Mouse (Mus musculus): ENCODE results near the gene Cdca8. TPM values are rescaled to one million over a fixed set of nuclear protein-coding genes. Genes with fewer than 3 reads are reported as not detected.

Cdca8 gene
- polyA plus RNA-seq, 1 experiment from 2014 or later, result 136 TPM

DNA sequence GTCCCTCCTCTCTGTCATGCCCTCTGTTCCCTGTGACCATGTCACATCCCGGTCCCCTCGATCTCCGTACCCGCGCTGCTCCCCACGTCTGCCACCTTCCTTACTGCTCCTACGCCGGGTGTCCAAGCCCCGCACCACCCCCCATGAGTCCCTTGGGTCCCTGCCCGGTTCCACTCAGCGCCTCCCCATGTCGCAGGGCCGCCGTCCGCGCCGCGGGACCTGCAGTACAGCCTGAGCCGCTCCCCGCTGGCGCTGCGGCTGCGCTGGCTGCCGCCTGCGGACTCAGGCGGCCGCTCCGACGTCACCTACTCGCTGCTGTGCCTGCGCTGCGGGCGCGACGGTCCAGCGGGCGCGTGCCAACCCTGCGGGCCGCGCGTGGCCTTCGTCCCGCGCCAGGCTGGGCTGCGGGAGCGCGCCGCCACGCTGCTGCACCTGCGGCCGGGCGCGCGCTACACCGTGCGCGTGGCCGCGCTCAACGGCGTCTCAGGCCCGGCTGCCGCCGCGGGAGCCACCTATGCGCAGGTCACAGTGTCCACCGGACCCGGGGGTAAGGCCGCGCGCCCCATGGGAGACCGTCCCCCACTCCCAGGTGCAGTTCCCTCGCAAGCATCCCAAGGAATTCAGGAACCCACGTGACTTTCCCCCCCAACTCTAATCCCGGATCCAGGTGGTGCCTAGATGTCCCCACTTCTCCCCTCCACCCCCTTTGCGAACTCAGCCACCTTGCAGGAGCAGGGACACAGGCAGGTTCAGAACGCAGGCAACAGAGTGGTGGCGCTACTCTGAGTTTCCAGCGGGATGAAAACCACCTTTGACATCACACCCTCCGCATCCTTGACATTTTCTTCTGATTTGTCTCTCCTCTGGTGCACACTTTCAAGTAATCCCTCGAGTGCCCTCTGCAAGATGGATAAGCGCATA is 44.3 kb downstream of the Cdca8 start:
- no peak for ATAC-seq (replicated peaks; ENCODE audit: insufficient number of reproducible peaks, low FRiP score, low TSS enrichment)
- Histone ChIP-seq H3K27me3 (ENCODE audit: control insufficient read depth, insufficient read depth, low read length) (peaks cover 76% of the 10 kb centered on the region), H3K9ac (ENCODE audit: low read depth, low read length) (no peak overlapping the region), H3K4me2 (peak overlapping the region; percentile 87), H3K4me3 (ENCODE audit: low read depth, low read length) (peak overlapping the region; percentile 48), H3K36me3 (ENCODE audit: control insufficient read depth, insufficient read depth, low read length) (no peaks in the 10 kb centered on the region), H3K4me1 (ENCODE audit: control insufficient read depth, insufficient read depth, low read length) (peaks cover 7% of the 10 kb centered on the region; the same call in 1 of the 2 replicates), H3K27ac (ENCODE audit: low read depth, low read length) (no peak overlapping the region), H3K9me3 (replicated peaks; ENCODE audit: control insufficient read depth, low read length) (no peaks in the 10 kb centered on the region)
- 2% methylated on average over 83 of the region's 83 CpGs for WGBS (ENCODE audit: insufficient replicate concordance)

GRCm38 (mm10) chr4:124893769-124894168 is 45.3 kb downstream of the Cdca8 start:
- Histone ChIP-seq H3K36me3 (ENCODE audit: control insufficient read depth, insufficient read depth, low read length) (no peaks in the 10 kb centered on the region), H3K27ac (ENCODE audit: low read depth, low read length) (no peak overlapping the region), H3K9me3 (replicated peaks; ENCODE audit: control insufficient read depth, low read length) (no peaks in the 10 kb centered on the region), H3K4me3 (ENCODE audit: low read depth, low read length) (no peak overlapping the region), H3K9ac (ENCODE audit: low read depth, low read length) (no peak overlapping the region), H3K27me3 (ENCODE audit: control insufficient read depth, insufficient read depth, low read length) (peaks cover 70% of the 10 kb centered on the region), H3K4me2 (no peak overlapping the region), H3K4me1 (ENCODE audit: control insufficient read depth, insufficient read depth, low read length) (peaks cover 7% of the 10 kb centered on the region; the same call in 1 of the 2 replicates)
- 39% methylated on average over 6 of the region's 6 CpGs for WGBS (ENCODE audit: insufficient replicate concordance)
- ATAC-seq (replicated peaks; ENCODE audit: insufficient number of reproducible peaks, low FRiP score, low TSS enrichment), result no peak

DNA sequence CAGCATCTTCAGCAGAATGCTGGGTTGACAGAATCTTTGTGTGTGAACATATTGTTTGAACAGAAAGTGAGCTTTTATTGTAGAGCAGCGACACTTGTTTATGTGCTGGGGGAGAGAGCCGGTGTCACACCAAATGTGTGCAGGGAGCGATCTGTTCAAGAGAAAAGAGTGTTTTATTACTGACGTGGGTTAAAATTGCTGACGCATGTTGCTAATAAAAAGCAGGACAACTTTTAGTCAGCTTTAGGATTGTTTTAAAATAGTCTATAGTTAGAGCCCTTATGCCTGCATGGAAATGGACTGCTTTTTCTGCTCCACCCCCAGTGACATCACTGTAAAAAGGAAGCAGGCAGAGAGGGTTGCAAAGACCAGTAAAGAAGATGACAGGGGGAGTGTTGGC is 48.3 kb downstream of the Cdca8 start:
- Histone ChIP-seq H3K9me3 (replicated peaks; ENCODE audit: control insufficient read depth, low read length) (no peaks in the 10 kb centered on the region), H3K27me3 (ENCODE audit: control insufficient read depth, insufficient read depth, low read length) (peaks cover 74% of the 10 kb centered on the region), H3K4me3 (ENCODE audit: low read depth, low read length) (no peak overlapping the region), H3K27ac (ENCODE audit: low read depth, low read length) (no peak overlapping the region), H3K36me3 (ENCODE audit: control insufficient read depth, insufficient read depth, low read length) (no peaks in the 10 kb centered on the region), H3K4me1 (ENCODE audit: control insufficient read depth, insufficient read depth, low read length) (peaks cover 7% of the 10 kb centered on the region; the same call in 1 of the 2 replicates), H3K4me2 (no peak overlapping the region), H3K9ac (ENCODE audit: low read depth, low read length) (no peak overlapping the region)
- ATAC-seq (replicated peaks; ENCODE audit: insufficient number of reproducible peaks, low FRiP score, low TSS enrichment), result no peak
- WGBS (ENCODE audit: insufficient replicate concordance), result 74% methylated on average over 5 of the region's 5 CpGs

- peaks cover 72% of the 10 kb centered on the region for H3K27me3 ChIP-seq (ENCODE audit: control insufficient read depth, insufficient read depth, low read length)
- no peak for ATAC-seq (replicated peaks; ENCODE audit: insufficient number of reproducible peaks, low FRiP score, low TSS enrichment)
- H3K27ac ChIP-seq (ENCODE audit: low read depth, low read length), result no peak overlapping the region
- no peaks in the 10 kb centered on the region for H3K36me3 ChIP-seq (ENCODE audit: control insufficient read depth, insufficient read depth, low read length)
- 93% methylated on average over 2 of the region's 2 CpGs for WGBS (ENCODE audit: insufficient replicate concordance)
- no peak overlapping the region for H3K4me3 ChIP-seq (ENCODE audit: low read depth, low read length)
- no peak overlapping the region for H3K4me2 ChIP-seq
- H3K9ac ChIP-seq (ENCODE audit: low read depth, low read length), result no peak overlapping the region
- H3K9me3 ChIP-seq (replicated peaks; ENCODE audit: control insufficient read depth, low read length), result no peaks in the 10 kb centered on the region
- H3K4me1 ChIP-seq (ENCODE audit: control insufficient read depth, insufficient read depth, low read length), result peaks cover 5% of the 10 kb centered on the region; the same call in 1 of the 2 replicates
Observed at GRCm38 (mm10) chr4:124889935-124890334, 49.2 kb downstream of the Cdca8 start.

DNA sequence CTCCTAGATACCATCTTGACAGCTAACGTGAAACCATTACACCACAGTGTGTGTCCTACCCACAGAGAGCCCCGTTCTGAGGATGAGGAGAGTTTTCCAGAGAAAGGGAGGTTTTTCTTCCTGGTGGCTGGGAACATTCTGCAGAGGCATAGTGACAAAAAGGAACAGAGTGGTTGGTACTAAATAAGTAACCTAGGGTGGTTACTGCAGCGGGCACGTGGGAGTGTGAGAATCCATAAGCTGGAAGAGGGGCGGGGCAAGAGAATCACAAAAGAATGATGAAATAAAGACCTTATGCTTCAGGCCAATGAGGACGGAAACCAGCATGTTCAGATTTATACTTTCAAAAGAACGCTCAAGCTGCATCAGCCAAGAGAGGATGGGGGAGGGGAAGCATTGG is 50.4 kb downstream of the Cdca8 start:
- no peak for ATAC-seq (replicated peaks; ENCODE audit: insufficient number of reproducible peaks, low FRiP score, low TSS enrichment)
- H3K36me3 ChIP-seq (ENCODE audit: control insufficient read depth, insufficient read depth, low read length), result no peaks in the 10 kb centered on the region
- WGBS (ENCODE audit: insufficient replicate concordance), result 65% methylated on average over 7 of the region's 7 CpGs
- no peak overlapping the region for H3K27ac ChIP-seq (ENCODE audit: low read depth, low read length)
- H3K9ac ChIP-seq (ENCODE audit: low read depth, low read length), result no peak overlapping the region
- H3K9me3 ChIP-seq (replicated peaks; ENCODE audit: control insufficient read depth, low read length), result no peaks in the 10 kb centered on the region
- H3K4me1 ChIP-seq (ENCODE audit: control insufficient read depth, insufficient read depth, low read length), result no peaks in the 10 kb centered on the region
- no peak overlapping the region for H3K4me3 ChIP-seq (ENCODE audit: low read depth, low read length)
- H3K4me2 ChIP-seq, result no peak overlapping the region
- H3K27me3 ChIP-seq (ENCODE audit: control insufficient read depth, insufficient read depth, low read length), result peaks cover 68% of the 10 kb centered on the region

DNA sequence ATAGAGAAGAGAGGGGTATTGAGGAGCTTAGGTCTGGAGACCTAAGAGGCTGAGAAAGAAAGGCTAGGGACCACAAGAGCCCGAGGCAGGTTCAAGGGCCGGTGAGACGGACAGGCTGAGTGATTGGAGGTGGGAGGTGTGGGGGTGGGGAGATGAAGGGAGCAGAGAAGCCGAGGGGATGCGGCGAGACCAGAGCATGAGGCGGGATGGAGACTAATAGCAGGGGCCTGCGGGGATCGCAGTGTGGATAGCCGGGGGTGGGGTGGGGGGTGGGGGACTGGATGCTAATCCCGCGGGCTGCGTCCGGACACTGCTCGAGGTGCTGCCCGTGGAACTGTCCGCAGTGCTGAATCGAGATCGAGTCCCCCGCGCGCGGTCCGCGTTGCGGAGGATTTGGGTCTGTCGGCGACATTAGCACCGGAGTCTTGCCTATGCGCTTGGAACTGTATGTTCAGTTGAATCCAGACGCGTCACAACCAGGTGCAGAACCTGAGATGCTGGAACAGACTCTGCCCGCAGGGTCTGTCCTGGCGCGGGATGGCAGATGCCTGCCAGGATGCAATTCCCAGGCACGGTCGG is 56.9 kb downstream of the Cdca8 start:
- no peak overlapping the region for H3K27ac ChIP-seq (ENCODE audit: low read depth, low read length)
- no peak overlapping the region; the same call in 1 of the 2 replicates for H3K4me3 ChIP-seq (ENCODE audit: low read depth, low read length)
- 0 out of 2 replicates have a peak, but pooled peaks have one; percentile 22 for ATAC-seq (replicated peaks; ENCODE audit: insufficient number of reproducible peaks, low FRiP score, low TSS enrichment)
- WGBS (ENCODE audit: insufficient replicate concordance), result 1% methylated on average over 37 of the region's 37 CpGs
- peak overlapping the region; percentile 63 for H3K4me2 ChIP-seq
- peaks cover 7% of the 10 kb centered on the region; the same call in 1 of the 2 replicates for H3K4me1 ChIP-seq (ENCODE audit: control insufficient read depth, insufficient read depth, low read length)
- no peaks in the 10 kb centered on the region for H3K36me3 ChIP-seq (ENCODE audit: control insufficient read depth, insufficient read depth, low read length)
- no peak overlapping the region for H3K9ac ChIP-seq (ENCODE audit: low read depth, low read length)
- peaks cover 68% of the 10 kb centered on the region for H3K27me3 ChIP-seq (ENCODE audit: control insufficient read depth, insufficient read depth, low read length)
- H3K9me3 ChIP-seq (replicated peaks; ENCODE audit: control insufficient read depth, low read length), result peaks cover 3% of the 10 kb centered on the region; the same call in 1 of the 2 replicates

GRCm38 (mm10) chr4:124881341-124881908 is 57.7 kb downstream of the Cdca8 start:
- H3K9ac ChIP-seq (ENCODE audit: low read depth, low read length), result no peak overlapping the region
- peaks cover 7% of the 10 kb centered on the region; the same call in 1 of the 2 replicates for H3K4me1 ChIP-seq (ENCODE audit: control insufficient read depth, insufficient read depth, low read length)
- peaks cover 66% of the 10 kb centered on the region for H3K27me3 ChIP-seq (ENCODE audit: control insufficient read depth, insufficient read depth, low read length)
- H3K9me3 ChIP-seq (replicated peaks; ENCODE audit: control insufficient read depth, low read length), result peaks cover 3% of the 10 kb centered on the region; the same call in 1 of the 2 replicates
- WGBS (ENCODE audit: insufficient replicate concordance), result 0% methylated on average over 37 of the region's 37 CpGs
- peak overlapping the region; percentile 63 for H3K4me2 ChIP-seq
- no peaks in the 10 kb centered on the region for H3K36me3 ChIP-seq (ENCODE audit: control insufficient read depth, insufficient read depth, low read length)
- H3K27ac ChIP-seq (ENCODE audit: low read depth, low read length), result no peak overlapping the region
- H3K4me3 ChIP-seq (ENCODE audit: low read depth, low read length), result peak overlapping the region; percentile 32
- ATAC-seq (replicated peaks; ENCODE audit: insufficient number of reproducible peaks, low FRiP score, low TSS enrichment), result peak; percentile 47; the same call in 1 of the 2 replicates

DNA sequence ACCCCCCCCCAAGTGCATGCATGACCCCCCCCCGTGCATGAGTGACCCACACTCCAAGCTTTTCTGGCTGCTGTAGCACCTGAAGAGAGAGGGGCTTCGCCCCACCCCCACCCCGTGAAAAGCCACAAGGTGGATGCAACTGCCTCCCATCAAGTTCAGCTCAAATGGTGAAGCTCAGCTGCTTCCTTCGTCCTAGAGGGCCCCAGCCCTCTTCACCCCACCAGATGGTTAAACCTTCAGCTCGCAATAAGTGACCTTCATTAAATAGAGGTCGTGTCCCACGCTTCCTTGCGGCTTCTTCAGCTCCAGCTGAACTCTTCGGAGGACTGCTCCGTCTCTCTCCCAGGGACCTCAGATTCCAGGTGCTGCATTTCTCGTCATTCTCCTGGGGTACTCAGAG is 58.5 kb downstream of the Cdca8 start, which contains the start of gene Epha10:
TSS of gene Epha10 (plus strand) at position 301 of the 400 bp plus-strand sequence.
- Histone ChIP-seq H3K27ac (ENCODE audit: low read depth, low read length) (no peak within 1 kb of the TSS), H3K36me3 (ENCODE audit: control insufficient read depth, insufficient read depth, low read length) (no peaks in the 10 kb centered on the region), H3K4me1 (ENCODE audit: control insufficient read depth, insufficient read depth, low read length) (peaks cover 7% of the 10 kb centered on the region; the same call in 1 of the 2 replicates), H3K4me2 (peak within 1 kb of the TSS; percentile 63), H3K9ac (ENCODE audit: low read depth, low read length) (no peak within 1 kb of the TSS), H3K27me3 (ENCODE audit: control insufficient read depth, insufficient read depth, low read length) (peaks cover 59% of the 10 kb centered on the region), H3K4me3 (ENCODE audit: low read depth, low read length) (peak within 1 kb of the TSS; percentile 32), H3K9me3 (replicated peaks; ENCODE audit: control insufficient read depth, low read length) (peaks cover 3% of the 10 kb centered on the region; the same call in 1 of the 2 replicates)
- 6% methylated on average over 11 of the region's 11 CpGs for WGBS (ENCODE audit: insufficient replicate concordance)
- no peak for ATAC-seq (replicated peaks; ENCODE audit: insufficient number of reproducible peaks, low FRiP score, low TSS enrichment)
